In the genomic region with DNA sequence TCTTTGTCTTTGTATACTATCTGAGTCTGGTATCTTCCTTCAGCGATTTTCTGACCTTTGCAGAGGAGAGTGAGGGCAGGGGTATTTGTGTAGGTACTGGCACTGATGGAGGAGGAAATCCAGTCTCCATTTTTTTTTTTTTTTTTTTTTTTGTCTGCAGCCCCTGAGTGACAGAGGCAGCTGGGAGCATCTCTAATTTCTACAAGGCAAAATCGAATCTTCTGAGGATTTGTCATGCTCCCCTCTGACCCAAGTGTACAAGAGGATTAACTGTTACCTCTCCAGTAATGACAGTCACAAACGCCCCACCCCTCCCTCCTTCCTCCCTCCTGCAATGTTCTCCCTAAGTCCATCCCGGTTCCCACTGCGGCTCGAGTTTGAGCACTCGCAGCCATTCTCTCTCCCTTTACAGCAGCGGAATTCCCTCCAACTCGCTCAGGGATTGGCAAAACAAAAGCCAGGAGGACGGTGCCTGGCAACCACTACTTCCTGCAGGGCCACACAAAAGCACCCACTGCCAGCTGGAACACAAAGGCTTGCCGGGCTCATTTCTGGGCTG, we compare ENCODE assay signal across 8 mouse cellular contexts. TPM values are rescaled to one million over a fixed set of nuclear protein-coding genes. Genes with fewer than 3 reads are reported as not detected.
DNase-seq lines count a peak whose midpoint lies in the region; ATAC-seq lines count a peak whose summit lies in the region.

No protein-coding gene starts in this region.

- peak overlapping the region; percentile 78 for H3K27ac ChIP-seq in embryonic facial prominence, embryonic 10.5 days (replicated peaks)
- peak overlapping the region; percentile 14; the same call in 1 of the 2 replicates for H3K27ac ChIP-seq in hindbrain, embryonic 15.5 days (replicated peaks)
- H3K27ac ChIP-seq in lung, embryonic 16.5 days (ENCODE audit: low read length): no peak overlapping the region

- no peaks in the 10 kb centered on the region for H3K9me3 ChIP-seq in embryonic facial prominence, embryonic 10.5 days
- no peaks in the 10 kb centered on the region for H3K9me3 ChIP-seq in hindbrain, embryonic 15.5 days
- no peaks in the 10 kb centered on the region for H3K9me3 ChIP-seq in lung, embryonic 16.5 days (ENCODE audit: control insufficient read depth, low read length)

- no peaks in the 10 kb centered on the region for H3K36me3 ChIP-seq in embryonic facial prominence, embryonic 10.5 days (replicated peaks)
- no peaks in the 10 kb centered on the region for H3K36me3 ChIP-seq in hindbrain, embryonic 15.5 days
- H3K36me3 ChIP-seq in lung, embryonic 16.5 days (ENCODE audit: control insufficient read depth, insufficient read depth, low read length): no peaks in the 10 kb centered on the region

- no peaks in the 10 kb centered on the region for H3K27me3 ChIP-seq in embryonic facial prominence, embryonic 10.5 days (replicated peaks; ENCODE audit: low read depth, poor library complexity, severe bottlenecking)
- H3K27me3 ChIP-seq in hindbrain, embryonic 15.5 days: no peaks in the 10 kb centered on the region
- no peaks in the 10 kb centered on the region for H3K27me3 ChIP-seq in lung, embryonic 16.5 days (ENCODE audit: control insufficient read depth, insufficient read depth, low read depth, low read length)

- peak overlapping the region; percentile 14; the same call in 1 of the 2 replicates for H3K9ac ChIP-seq in hindbrain, embryonic 15.5 days
- H3K9ac ChIP-seq in lung, embryonic 16.5 days (ENCODE audit: low read length): peak overlapping the region; percentile 37; the same call in 1 of the 2 replicates

- DNase-seq in layer of hippocampus, adult 11-12 months (ENCODE audit: low spot score): peak; percentile 54
- no peak for DNase-seq in layer of hippocampus, adult 9-10 months (ENCODE audit: low spot score)
- DNase-seq in embryonic facial prominence, embryonic 10.5 days (ENCODE audit: low spot score): peak; percentile 69
- peak; percentile 35 for DNase-seq in right cerebral cortex, adult 18-20 months
- no peak for DNase-seq in thymus, postnatal 25 days

- H3K4me1 ChIP-seq in embryonic facial prominence, embryonic 10.5 days: peaks cover 16% of the 10 kb centered on the region
- peaks cover 5% of the 10 kb centered on the region for H3K4me1 ChIP-seq in hindbrain, embryonic 15.5 days (replicated peaks)
- H3K4me1 ChIP-seq in lung, embryonic 16.5 days (replicated peaks; ENCODE audit: control insufficient read depth, insufficient read depth, low read length): peaks cover 5% of the 10 kb centered on the region

- peak overlapping the region; percentile 42 for H3K4me3 ChIP-seq in embryonic facial prominence, embryonic 10.5 days
- H3K4me3 ChIP-seq in hindbrain, embryonic 15.5 days: peak overlapping the region; percentile 18
- peak overlapping the region; percentile 23 for H3K4me3 ChIP-seq in lung, embryonic 16.5 days (ENCODE audit: low read length)

- WGBS in embryonic facial prominence, embryonic 10.5 days: 3% methylated on average over 11 of the region's 11 CpGs
- under 1% methylated on average over 11 of the region's 11 CpGs for WGBS in hindbrain, embryonic 15.5 days
- WGBS in lung, embryonic 16.5 days: 3% methylated on average over 11 of the region's 11 CpGs

- peak; percentile 74 for ATAC-seq in hindbrain, embryonic 15.5 days (ENCODE audit: low FRiP score, low read depth)
- no peak for ATAC-seq in lung, embryonic 16.5 days (ENCODE audit: low read depth)
- ATAC-seq in granulocyte monocyte progenitor cell, adult 5-6 weeks (replicated peaks; ENCODE audit: poor library complexity, severe bottlenecking): no peak

- H3K4me2 ChIP-seq in hindbrain, embryonic 15.5 days: peak overlapping the region; percentile 46
- H3K4me2 ChIP-seq in lung, embryonic 16.5 days (ENCODE audit: low read depth, low read length): peak overlapping the region; percentile 38

RNA-seq across cellular contexts. Expression of gene Slc2a12, which starts 35.9 kb away (rescaled TPM):
- 1.2 and 1.7 TPM in 2 replicates for polyA plus RNA-seq in embryonic facial prominence, embryonic 10.5 days (2016; fragmentation: Nextera tagmentation; extraction: Ambion mirVana)
- 6.8 and 7.6 TPM in 2 replicates for polyA plus RNA-seq in hindbrain, embryonic 15.5 days (2015; fragmentation: Nextera tagmentation; extraction: Ambion mirVana)
- 1.5 and 2.0 TPM in 2 replicates for polyA plus RNA-seq in lung, embryonic 16.5 days (2015; fragmentation: Nextera tagmentation; extraction: Ambion mirVana)
- not detected in 2 replicates for total RNA-seq in granulocyte monocyte progenitor cell, adult 5-6 weeks (2014; fragmentation: Nextera tagmentation)
- 0.04 TPM in 1 of 2 replicates, not detected in the other for total RNA-seq in granulocyte monocyte progenitor cell, adult 5-6 weeks (2017)

Comparison
In these comparisons a context has a peak if more than half of its experiments do, and no peak if none do; other contexts are left out.
1. DNase-seq: peak in layer of hippocampus, adult 11-12 months (single experiment), embryonic facial prominence, embryonic 10.5 days (single experiment) and right cerebral cortex, adult 18-20 months (single experiment); none in layer of hippocampus, adult 9-10 months (single experiment) and thymus, postnatal 25 days (single experiment).
2. Peak in every context shown above with its lines, with median percentiles within 50 percentile points of each other: H3K4me3 ChIP-seq.